Mouse (Mus musculus): Measurements from ENCODE around the gene Gm11060.

Gm11060 gene

GRCm38 (mm10) chr2:105117669-105118068, 25.9 kb downstream of the Gm11060 start:
- DNase-seq (ENCODE audit: low spot score), result no peak

DNA sequence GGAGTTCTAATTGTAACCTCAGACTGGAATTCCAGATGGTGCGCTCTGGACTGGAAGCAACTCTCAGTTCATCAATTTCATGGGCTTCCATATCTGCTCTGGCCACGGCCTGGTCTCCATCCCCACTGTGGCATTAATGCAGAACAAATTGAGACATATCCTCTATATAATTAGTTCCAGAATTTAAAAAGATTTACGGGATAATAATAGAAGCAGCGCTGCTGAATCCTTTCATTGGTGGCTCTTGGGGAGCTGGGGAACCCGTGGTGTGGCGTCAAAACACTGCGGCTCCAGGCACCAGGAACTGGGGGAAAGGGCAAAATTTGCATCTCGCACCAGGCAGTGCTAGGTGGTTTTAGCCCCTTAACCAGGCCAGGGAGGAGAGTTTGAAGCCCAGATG, 30.4 kb downstream of the Gm11060 start:
- DNase-seq (ENCODE audit: low spot score), result no peak

DNA sequence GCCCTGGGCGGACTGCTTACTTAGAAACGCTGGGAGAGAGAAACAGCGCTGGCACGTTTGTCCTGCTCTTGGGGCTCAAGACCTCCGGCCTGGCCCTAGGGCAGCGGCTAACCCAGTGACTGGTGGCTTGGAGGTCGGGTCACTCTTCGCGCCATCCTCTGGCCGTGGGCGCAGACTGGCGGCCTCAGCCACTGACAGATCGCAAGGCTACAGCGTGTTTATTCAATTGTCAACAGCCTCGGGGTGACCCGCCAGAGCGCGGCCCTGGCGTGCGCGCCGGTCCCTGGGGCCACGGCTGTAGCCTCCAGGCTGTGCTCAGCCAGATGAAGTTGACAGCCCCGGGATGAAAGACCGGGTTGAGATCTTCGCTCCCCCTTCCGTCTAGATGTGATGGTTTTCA, 31.1 kb downstream of the Gm11060 start:
- DNase-seq (ENCODE audit: low spot score), result no peak

DNA sequence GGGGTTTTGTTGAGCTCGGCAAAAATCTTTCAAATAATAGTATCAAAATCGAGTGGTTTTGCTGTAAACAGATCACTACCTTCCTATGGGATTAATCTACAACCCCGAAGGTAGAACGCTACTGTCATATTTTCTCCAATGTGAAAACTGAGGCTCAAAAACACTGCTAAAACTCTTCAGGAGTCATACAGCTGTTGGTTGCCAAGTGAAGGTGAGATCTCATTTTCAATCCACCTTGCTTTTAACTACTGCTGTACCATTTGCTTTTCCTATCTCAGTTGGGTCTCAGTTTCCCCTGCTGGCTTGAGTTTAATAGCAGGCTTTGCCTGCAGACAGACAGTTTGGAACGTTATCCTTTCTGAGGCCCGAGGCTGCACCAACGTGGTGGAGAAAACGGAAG, 31.6 kb downstream of the Gm11060 start:
- no peak for DNase-seq (ENCODE audit: low spot score)

GRCm38 (mm10) chr2:105123881-105124280, 32.1 kb downstream of the Gm11060 start:
- no peak for DNase-seq (ENCODE audit: low spot score)

DNA sequence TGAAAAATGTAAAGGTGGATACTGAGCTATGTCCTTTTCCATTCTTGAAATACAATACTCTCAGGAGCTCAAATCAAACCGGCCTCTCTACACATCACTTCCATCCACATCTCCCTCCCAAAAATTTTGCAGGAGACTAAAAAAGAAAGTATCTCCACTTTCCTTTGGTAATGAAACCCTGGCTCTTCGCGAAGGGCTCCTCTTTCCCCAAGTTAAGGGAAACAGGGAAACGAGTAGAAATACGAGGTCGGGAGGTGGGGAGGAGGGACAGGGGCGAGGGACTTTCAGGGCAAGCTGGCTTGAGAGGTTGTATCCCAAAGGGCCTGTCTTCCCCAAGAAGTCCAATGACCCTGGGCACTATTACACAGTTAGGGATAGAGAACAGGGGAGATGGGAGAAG, 32.6 kb downstream of the Gm11060 start:
- DNase-seq (ENCODE audit: low spot score), result no peak

DNA sequence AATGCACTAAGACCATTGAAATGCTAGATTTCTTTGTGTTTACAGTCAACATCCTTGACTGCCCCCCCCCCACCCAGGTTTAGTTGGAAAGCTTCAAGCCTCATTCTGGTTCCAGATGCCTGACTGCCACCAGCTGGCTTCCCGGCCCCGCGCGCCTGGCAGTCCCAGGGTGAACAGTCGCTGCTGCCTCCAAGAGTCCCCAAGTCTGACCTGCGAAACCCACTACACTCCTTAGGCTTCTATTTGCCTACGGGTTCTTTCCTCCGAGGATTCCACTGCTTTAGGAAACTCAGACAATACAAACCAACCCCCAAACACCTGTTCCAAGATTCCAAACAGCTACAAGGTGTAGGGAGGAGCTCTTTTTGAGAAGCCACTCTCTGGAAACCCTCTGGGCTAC, 33.4 kb downstream of the Gm11060 start:
- no peak for DNase-seq (ENCODE audit: low spot score)

GRCm38 (mm10) chr2:105125641-105126040, 33.8 kb downstream of the Gm11060 start:
- no peak for DNase-seq (ENCODE audit: low spot score)

DNA sequence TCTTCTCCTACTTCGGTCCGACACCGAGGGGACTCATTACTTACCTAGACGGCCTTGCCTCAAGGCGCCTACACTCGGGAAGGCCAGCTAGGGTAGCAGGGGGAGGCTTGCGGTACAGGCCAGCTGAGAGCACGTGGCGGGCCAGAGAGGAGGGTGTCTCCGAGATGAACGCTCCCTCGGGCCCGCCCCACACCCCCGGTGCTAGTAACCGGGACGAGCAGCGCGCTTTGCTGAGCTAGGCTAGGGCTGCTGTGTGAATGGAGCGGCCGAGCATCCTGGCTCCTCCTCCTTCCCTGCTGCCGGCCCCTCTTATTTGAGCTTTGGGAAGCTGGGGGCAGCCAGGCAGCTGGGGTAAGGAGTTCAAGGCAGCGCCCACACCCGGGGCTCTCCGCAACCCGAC, 34.5 kb downstream of the Gm11060 start, which contains the start of gene Wt1:
Wt1 (plus strand) TSS at position 251 of the 400 bp plus-strand sequence.
- no peak for DNase-seq (ENCODE audit: low spot score)

DNA sequence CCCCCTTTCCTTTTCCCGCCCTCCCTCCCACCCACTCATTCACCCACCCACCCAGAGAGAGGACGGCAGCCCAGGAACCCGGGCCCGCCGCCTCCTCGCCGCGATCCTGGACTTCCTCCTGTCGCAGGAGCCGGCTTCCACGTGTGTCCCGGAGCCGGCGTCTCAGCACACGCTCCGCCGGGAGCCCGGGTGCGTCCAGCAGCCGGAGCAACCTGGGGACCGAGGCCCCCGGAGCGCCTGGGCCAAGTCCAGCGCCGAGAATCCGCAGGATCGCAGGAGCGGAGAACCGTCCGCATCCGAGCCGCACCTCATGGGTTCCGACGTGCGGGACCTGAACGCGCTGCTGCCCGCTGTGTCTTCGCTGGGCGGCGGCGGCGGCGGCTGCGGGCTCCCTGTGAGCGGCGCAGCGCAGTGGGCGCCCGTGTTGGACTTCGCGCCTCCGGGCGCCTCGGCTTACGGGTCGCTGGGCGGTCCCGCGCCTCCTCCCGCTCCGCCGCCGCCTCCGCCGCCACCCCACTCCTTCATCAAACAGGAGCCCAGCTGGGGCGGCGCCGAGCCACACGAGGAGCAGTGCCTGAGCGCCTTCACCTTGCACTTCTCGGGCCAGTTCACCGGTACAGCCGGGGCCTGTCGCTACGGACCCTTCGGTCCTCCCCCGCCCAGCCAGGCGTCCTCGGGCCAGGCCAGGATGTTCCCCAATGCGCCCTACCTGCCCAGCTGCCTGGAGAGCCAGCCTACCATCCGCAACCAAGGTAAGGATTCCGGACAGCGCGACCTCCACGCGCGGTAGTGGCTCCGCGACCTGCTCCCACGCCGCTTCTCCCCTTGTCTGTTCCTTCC, 35.1 kb downstream of the Gm11060 start:
- DNase-seq (ENCODE audit: low spot score), result no peak

DNA sequence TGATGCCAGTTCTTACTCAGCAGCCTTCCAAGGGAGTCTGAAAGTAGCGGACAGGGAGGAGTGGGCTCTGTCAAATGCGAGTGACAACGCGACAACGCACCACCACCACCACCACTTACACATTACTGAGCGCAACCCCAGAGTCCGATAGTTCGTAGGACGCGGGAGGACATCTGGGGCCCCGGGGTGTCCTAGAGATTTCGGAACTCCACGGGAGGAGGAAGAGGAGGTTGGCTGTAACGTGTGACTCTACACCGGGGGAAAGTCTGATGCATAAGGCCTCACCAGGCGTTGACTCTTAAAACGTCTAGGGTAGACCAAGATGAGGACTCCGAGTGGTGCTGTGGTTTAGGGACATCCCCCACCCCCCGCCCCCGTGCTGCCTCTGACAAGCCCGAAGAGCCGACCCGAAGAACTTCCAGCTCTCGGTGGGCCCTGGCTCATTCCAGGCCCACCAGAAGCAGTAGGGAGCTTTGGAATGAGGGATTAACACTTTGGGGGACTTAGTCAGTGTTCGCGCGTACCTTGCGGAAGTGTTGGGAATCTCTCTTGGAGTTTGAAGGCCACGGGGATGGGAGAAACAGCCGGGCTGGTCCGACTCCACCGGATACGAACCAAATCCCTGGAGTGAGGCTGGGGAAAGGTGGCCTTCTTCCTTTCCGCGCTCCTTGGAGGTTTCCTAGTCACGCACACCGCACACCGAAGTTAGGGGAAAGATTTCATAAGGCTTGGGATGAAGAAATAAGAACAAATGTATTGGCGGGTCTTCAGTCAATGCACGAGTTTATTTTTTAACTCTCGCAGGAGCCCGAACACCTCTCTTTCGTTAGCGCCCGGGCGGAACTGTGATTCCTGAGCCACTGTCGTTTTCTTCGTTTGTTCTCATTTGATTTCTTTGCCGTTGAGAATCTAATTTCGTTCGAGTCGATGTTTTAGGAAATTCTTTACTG, 36.0 kb downstream of the Gm11060 start:
- DNase-seq (ENCODE audit: low spot score), result no peak

DNA sequence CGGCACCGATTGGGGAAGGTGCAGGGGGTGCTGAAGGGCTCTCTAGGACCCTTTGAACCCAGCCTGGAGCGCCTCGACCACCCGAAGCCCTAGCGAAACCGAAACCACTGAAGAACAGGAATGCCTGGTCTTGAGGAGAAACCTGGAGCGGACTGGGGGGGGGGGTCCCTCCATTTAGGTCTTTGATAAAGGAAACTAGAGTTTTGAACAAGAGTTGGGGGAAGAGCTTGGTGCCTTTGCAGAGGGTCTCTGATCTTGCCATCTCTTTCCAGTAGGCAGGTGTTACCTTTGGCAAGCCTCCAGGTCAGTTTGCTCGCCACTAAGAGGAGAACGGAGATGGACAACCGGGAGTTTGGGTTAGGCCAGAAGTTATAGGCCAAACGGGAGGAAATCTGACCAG, 36.7 kb downstream of the Gm11060 start:
- no peak for DNase-seq (ENCODE audit: low spot score)

- DNase-seq (ENCODE audit: low spot score), result no peak
These were observed 38.7 kb downstream of the Gm11060 start for GRCm38 (mm10) chr2:105130351-105131060.

DNA sequence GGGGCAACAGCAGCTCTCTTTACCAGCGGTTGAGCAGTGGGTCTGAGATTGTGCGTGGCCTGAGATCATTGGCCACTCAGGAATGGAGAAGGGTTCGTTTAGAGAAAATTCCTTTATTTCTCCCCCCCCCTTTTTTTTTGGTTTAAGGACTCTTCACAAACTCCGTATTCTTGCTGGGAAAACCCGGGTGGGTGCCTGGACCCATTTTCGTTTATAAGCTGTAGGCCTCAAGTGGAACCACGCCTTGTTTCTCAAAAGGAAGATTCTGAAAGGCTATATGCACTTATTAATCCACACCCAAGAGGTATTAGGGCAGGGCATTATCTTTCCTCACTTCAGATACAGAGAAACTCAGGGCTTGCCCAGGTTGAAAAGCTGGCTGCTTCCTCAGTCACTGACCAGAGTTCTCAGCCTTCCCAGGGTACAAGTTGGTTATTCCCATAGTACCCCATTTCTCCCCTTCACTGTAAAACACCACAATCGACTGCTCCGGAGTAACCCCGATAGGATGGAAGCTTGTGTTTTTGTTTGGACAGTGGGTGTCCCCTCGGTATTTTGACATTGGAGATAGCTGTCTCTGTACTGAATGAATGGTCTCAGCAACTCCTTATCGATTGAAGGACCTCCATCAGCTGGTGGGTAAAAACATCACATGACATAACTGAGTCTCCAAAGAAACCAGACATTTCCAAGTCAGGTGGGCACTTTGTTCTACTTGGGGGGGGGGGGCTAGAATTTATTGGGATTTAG, 39.4 kb downstream of the Gm11060 start:
- no peak for DNase-seq (ENCODE audit: low spot score)

DNA sequence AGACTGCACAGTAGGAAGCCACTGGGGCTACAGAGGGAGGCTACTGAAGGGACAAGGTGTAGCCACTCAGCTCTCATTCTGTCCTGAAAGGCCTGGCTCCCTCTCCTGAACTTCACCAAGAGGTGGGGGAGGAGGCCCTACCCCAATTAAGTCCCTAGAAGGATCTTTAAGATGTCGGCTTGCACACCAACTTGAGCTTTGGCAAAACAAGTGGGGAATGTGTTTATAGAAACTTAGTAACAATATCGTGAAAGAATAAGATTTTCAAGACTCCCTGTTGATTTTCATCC, 39.9 kb downstream of the Gm11060 start:
- DNase-seq (ENCODE audit: low spot score), result no peak

DNA sequence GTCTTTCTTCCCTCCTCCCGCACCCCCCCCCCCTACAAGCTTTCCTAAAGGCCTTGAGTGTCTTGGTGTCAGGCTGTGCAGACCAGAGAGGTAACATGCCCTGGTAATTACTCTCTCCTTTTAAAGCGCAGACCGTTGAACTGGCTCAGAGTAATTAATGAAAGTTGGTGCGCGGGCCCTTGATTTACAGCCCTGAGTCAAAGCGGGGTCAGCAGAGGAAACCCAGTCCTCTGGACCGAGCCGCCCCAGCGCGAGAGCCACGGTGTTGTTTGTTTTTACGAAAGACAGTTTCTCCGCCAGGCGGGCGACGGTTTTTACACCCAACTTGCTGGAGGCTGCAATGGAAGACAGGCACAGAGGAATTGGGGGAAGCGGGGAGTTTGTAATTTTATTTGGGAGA, 40.5 kb downstream of the Gm11060 start:
- no peak for DNase-seq (ENCODE audit: low spot score)

- DNase-seq (ENCODE audit: low spot score), result no peak
These were observed 41.3 kb downstream of the Gm11060 start for GRCm38 (mm10) chr2:105132933-105133795.

DNA sequence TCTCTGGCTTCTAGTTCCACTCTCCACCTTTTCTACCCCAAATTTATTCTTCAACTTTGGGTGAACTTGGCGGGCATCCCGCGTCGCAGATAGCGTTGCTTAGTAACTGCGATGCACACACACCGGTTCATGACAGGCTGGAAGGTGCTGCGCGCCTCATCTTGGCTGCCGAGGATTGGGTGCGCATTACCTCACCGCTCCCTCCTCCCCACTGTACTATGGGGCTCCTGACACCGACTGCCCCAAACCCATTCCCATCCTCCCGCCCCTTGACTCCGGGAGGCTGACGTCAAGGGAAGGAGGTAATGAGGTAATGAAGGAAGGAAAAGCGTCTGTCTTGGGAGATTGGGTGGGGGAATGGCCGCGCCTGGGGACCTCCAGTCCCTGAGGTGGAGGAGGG, 42.5 kb downstream of the Gm11060 start:
- DNase-seq (ENCODE audit: low spot score), result no peak

DNA sequence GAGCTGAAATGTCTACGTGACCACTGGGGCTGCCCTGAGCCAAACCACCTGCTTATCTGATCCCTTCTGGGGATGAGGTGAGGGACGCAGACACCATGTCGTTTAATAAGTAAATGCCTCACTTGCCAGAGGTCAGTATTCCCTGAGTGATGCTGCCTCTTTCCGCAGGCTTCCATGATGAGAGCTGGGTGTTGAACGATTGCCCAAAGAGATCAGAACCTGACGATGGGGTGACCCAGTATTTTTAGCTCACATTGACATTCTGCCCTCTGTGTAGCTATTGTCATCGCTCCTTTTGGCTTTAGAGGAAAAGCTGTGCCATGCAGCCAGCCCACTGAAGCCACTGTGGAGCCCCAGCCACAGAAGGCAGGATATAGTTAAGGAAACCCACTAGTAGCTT, 47.7 kb downstream of the Gm11060 start:
- no peak for DNase-seq (ENCODE audit: low spot score)

DNA sequence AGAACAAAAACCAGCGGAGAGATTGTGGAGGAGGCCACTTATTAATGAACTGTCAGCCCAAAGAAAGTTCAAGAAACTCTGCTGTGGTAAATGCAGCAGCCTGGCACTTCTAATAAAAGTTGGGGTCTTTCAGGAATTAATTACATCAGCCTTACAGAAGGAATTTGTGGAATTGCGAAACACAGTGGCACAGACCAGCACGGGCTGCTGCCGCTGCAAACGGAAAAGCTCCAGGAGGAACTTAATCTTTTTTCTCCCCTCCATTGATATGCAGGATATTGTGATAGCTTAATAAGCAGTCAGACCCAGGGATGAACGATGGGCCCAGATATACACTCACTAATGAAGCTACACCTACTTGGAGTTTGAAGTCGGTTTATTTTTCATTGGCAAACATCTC, 49.6 kb downstream of the Gm11060 start:
- no peak for DNase-seq (ENCODE audit: low spot score)
